Mouse (Mus musculus) ovary, adult 18-20 months (tissue): ENCODE results near the gene Eya3.
"Not testable (repeated sequence)": the region's sequence is repeated elsewhere in the genome, so short reads cannot be mapped to it uniquely, and the experiment has no call there.

Experiments used
- DNase-seq: peaks from one replicate; pipeline ENCODE4 v3.0.0; 2022; ENCODE audit warnings: low spot score, mixed read lengths

The Eya3 gene

GRCm38 (mm10) chr4:132638461-132639190 is at the start of gene Eya3:
TSS of gene Eya3 (plus strand) at chr4:132638987.
- DNase-seq, result peak; percentile 92

- DNase-seq, result no peak
Observed at GRCm38 (mm10) chr4:132590642-132591041, 48.1 kb upstream of the Eya3 start.

- DNase-seq, result no peak
Observed at GRCm38 (mm10) chr4:132592958-132593357, 45.8 kb upstream of the Eya3 start.

GRCm38 (mm10) chr4:132594191-132594590 is 44.6 kb upstream of the Eya3 start:
- DNase-seq, result no peak

GRCm38 (mm10) chr4:132598861-132599260 is 39.9 kb upstream of the Eya3 start:
- no peak for DNase-seq

GRCm38 (mm10) chr4:132599764-132600163 is 39.0 kb upstream of the Eya3 start:
- DNase-seq, result no peak

- DNase-seq, result no peak
Observed at GRCm38 (mm10) chr4:132600465-132600864, 38.3 kb upstream of the Eya3 start.

- not testable (repeated sequence) for DNase-seq
Observed at GRCm38 (mm10) chr4:132601242-132601641, 37.5 kb upstream of the Eya3 start.

- DNase-seq, result no peak
Observed at GRCm38 (mm10) chr4:132603468-132603867, 35.3 kb upstream of the Eya3 start.

GRCm38 (mm10) chr4:132605816-132606215 is 33.0 kb upstream of the Eya3 start:
- no peak for DNase-seq

GRCm38 (mm10) chr4:132608147-132608546 is 30.6 kb upstream of the Eya3 start:
- DNase-seq, result no peak

GRCm38 (mm10) chr4:132610301-132610984 is 28.3 kb upstream of the Eya3 start:
- no peak for DNase-seq

GRCm38 (mm10) chr4:132611320-132611719 is 27.5 kb upstream of the Eya3 start:
- DNase-seq, result no peak

- DNase-seq, result no peak
Observed at GRCm38 (mm10) chr4:132617873-132618272, 20.9 kb upstream of the Eya3 start.

- no peak for DNase-seq
Observed at GRCm38 (mm10) chr4:132618850-132619375, 19.9 kb upstream of the Eya3 start.

GRCm38 (mm10) chr4:132620134-132620533 is 18.7 kb upstream of the Eya3 start:
- no peak for DNase-seq

GRCm38 (mm10) chr4:132621287-132622068 is 17.3 kb upstream of the Eya3 start:
- no peak for DNase-seq

GRCm38 (mm10) chr4:132624034-132624657 is 14.6 kb upstream of the Eya3 start:
- no peak for DNase-seq

- no peak for DNase-seq
Observed at GRCm38 (mm10) chr4:132628830-132629229, 10.0 kb upstream of the Eya3 start.

GRCm38 (mm10) chr4:132635971-132636370 is 2.8 kb upstream of the Eya3 start:
- no peak for DNase-seq

GRCm38 (mm10) chr4:132636554-132636953 is 2.2 kb upstream of the Eya3 start:
- DNase-seq, result no peak

- DNase-seq, result no peak
Observed at GRCm38 (mm10) chr4:132639191-132639713, 465 bp downstream of the Eya3 start.
